Mouse (Mus musculus): ENCODE measurements at regions not wholly inside any gene's neighbourhood (a gene's known extent, or its start where the extent isn't known, plus 50 kb on each side); places are given as distances from the start of the nearest gene placed in this dataset.
A peak's percentile ranks its signal among the peaks of the same experiment; 100 is the strongest.

DNA sequence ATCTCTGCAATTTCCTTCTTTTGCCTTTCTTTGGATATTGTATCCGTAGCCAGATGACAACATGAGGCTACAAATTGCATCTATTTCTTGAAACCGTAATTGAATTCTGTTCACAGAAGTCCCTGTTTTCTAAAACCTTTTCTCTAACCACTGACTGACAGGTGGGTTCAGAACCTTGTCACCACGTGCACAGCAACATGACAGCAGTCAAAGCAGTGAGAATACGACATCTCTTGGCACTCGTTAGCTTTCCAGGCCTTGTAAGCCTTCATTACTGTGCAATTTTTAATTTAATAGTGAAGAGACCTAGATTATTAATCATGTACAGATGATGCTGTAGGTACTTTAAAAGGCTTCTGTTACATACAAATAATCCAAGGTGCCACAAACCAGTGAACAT lies 297.3 kb upstream of the Cxadr start:
- no peaks in the 10 kb centered on the region for H3K27me3 ChIP-seq
- no peaks in the 10 kb centered on the region for H3K4me1 ChIP-seq (replicated peaks)
- no peak overlapping the region for H3K9ac ChIP-seq
- H3K4me3 ChIP-seq = no peak overlapping the region
- H3K27ac ChIP-seq = no peak overlapping the region
- H3K9me3 ChIP-seq (replicated peaks) = no peaks in the 10 kb centered on the region
- H3K36me3 ChIP-seq = no peaks in the 10 kb centered on the region
- no peak for ATAC-seq (replicated peaks; ENCODE audit: insufficient number of reproducible peaks, insufficient read depth, low FRiP score, low read depth)
- H3K4me2 ChIP-seq = no peak overlapping the region
- 70% methylated on average over 5 of the region's 5 CpGs for WGBS

DNA sequence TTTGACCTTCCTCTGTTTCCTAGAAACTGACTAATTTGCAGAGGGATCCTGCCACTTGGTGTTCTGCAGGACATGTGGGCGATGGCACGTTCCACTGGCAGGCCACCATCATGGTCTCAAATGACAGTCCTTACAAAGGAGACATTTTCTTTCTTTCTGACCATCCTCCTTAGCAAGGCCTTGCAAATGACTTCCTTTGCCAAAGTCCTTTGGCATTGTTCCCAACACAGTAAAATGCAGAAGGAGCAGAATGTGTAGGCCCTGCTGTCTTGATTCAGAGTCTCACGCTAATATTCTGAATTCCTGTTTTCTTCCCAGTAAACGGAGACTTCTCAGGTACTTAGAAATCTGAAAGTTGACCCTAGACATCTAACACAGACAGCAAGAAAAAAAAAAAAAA lies 308.3 kb upstream of the Cxadr start:
- no peak for ATAC-seq (replicated peaks; ENCODE audit: insufficient number of reproducible peaks, insufficient read depth, low FRiP score, low read depth)
- H3K36me3 ChIP-seq = no peaks in the 10 kb centered on the region
- no peak overlapping the region for H3K27ac ChIP-seq

DNA sequence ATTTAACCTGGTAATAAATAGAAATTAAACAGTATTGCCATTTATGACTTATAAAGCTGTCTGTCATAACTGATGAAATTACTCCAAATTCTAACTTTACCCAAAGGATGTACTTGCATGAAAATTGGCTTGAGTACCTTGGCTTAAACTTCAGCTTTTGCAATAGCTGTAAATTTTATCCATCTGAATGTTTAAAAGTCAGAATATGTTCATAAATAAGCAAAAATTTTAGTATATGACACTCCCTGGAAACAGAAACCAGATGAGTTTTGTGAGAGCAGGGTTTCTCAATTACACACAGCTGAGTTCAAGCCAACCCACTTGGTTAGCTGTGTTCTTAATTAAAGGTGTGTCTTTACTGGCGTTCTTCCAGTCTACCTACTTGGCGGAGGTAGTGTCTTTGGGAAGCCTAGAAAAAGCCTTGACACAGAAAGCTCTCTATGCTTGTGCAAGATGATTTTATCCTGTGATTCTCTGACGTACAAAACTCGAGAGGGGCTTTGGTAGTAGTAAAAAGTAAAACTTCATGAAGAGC lies 311.4 kb upstream of the Cxadr start:
- no peak overlapping the region for H3K4me3 ChIP-seq
- 74% methylated on average over 4 of the region's 4 CpGs for WGBS
- no peak for ATAC-seq (replicated peaks; ENCODE audit: insufficient number of reproducible peaks, insufficient read depth, low FRiP score, low read depth)
- no peak overlapping the region for H3K9ac ChIP-seq
- H3K4me1 ChIP-seq (replicated peaks) = no peaks in the 10 kb centered on the region
- no peaks in the 10 kb centered on the region for H3K27me3 ChIP-seq
- no peaks in the 10 kb centered on the region for H3K9me3 ChIP-seq (replicated peaks)
- no peak overlapping the region for H3K4me2 ChIP-seq
- no peak overlapping the region for H3K27ac ChIP-seq
- no peaks in the 10 kb centered on the region for H3K36me3 ChIP-seq

More for the DNA sequence above, 308.3 kb upstream of the Cxadr start:
- no peaks in the 10 kb centered on the region for H3K9me3 ChIP-seq (replicated peaks)
- no peak overlapping the region for H3K4me2 ChIP-seq
- WGBS = 65% methylated on average over 4 of the region's 4 CpGs
- no peaks in the 10 kb centered on the region for H3K27me3 ChIP-seq
- no peaks in the 10 kb centered on the region for H3K4me1 ChIP-seq (replicated peaks)
- H3K4me3 ChIP-seq = no peak overlapping the region
- no peak overlapping the region for H3K9ac ChIP-seq

DNA sequence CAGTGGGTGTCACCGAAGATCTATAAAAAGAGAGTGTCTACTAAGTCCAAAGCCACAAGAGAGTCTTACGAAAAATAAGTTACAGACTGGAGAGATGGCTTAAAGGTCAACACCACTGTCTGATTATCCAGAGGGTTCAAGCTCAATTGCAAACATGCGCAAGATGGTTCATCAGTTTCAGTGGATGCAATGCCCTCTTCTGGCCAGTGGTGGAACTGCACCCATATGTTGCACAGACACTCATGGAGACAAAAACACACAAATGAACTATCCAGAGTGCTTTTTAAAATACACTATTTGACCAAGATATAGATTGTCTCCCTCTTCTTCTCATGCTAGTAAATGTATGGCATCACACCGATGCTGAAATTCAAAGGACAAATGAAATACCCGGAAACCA lies 312.1 kb upstream of the Cxadr start:
- ATAC-seq (replicated peaks; ENCODE audit: insufficient number of reproducible peaks, insufficient read depth, low FRiP score, low read depth) = no peak
- Histone ChIP-seq H3K27ac (no peak overlapping the region), H3K36me3 (no peaks in the 10 kb centered on the region), H3K4me1 (replicated peaks) (no peaks in the 10 kb centered on the region), H3K27me3 (no peaks in the 10 kb centered on the region), H3K4me2 (no peak overlapping the region), H3K9me3 (replicated peaks) (no peaks in the 10 kb centered on the region), H3K4me3 (no peak overlapping the region), H3K9ac (no peak overlapping the region)
- 96% methylated on average over 5 of the region's 5 CpGs for WGBS

DNA sequence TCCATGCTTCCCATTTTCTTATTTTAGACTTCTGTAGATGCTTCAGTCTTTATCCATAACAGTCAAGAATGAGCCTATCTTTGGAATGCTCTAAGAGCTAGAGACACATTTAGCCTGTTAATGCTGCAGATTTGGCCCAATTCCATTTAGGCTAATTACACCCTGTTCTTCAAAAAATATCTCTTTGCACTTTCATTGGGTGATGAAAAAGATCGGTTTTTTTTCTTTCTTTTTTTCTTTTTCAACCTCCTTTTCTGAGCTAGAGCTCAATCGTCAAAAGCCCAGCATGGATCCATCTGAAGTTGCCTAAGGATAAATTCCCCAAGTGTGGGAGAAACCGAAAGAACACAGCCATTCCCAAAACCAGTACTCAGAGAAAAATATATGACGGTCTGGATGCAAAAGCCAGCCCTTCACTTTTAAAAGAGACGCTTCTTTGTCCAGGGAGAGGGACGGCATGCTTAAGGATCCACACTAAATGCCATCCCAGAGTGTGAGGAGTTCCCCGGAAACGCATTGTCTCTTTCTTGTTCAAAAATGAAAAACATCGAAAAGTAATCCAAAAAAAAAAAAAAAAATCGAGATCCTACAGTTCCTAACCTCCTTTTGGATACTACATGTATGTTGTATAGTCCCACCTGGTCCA lies 314.3 kb upstream of the Cxadr start:
- Histone ChIP-seq H3K4me2 (no peak overlapping the region), H3K4me1 (replicated peaks) (no peaks in the 10 kb centered on the region), H3K9ac (no peak overlapping the region), H3K9me3 (replicated peaks) (no peaks in the 10 kb centered on the region), H3K27ac (no peak overlapping the region), H3K36me3 (no peaks in the 10 kb centered on the region), H3K4me3 (no peak overlapping the region), H3K27me3 (no peaks in the 10 kb centered on the region)
- 74% methylated on average over 10 of the region's 10 CpGs for WGBS
- no peak for ATAC-seq (replicated peaks; ENCODE audit: insufficient number of reproducible peaks, insufficient read depth, low FRiP score, low read depth)

DNA sequence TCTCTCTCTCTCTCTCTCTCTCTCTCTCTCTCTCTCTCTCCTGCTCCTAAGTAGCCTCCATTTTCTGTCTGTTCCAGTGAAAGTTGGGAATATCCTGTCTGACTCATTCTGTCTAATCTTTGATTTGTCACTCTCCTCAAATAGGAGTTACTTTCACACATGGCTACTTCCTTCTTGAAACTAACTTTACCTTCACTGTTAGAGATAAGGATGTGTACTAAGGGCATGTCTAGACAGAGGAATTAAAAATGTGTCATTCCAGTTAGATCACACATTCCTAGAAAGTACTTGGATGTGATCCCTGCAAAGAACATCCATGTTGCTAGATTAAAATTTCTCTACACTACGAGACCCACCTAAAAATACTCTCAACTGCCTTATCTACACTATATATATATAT lies 346.9 kb upstream of the Gm11146 start:
- no peak overlapping the region for H3K9ac ChIP-seq
- H3K9me3 ChIP-seq (replicated peaks) = no peaks in the 10 kb centered on the region
- H3K4me1 ChIP-seq (replicated peaks) = no peaks in the 10 kb centered on the region
- H3K4me3 ChIP-seq = no peak overlapping the region
- H3K36me3 ChIP-seq = no peaks in the 10 kb centered on the region
- H3K4me2 ChIP-seq = no peak overlapping the region
- no peaks in the 10 kb centered on the region for H3K27me3 ChIP-seq
- no peak overlapping the region for H3K27ac ChIP-seq
- ATAC-seq (replicated peaks; ENCODE audit: insufficient number of reproducible peaks, insufficient read depth, low FRiP score, low read depth) = no peak
- 44% methylated on average over 1 of the region's 1 CpGs for WGBS

DNA sequence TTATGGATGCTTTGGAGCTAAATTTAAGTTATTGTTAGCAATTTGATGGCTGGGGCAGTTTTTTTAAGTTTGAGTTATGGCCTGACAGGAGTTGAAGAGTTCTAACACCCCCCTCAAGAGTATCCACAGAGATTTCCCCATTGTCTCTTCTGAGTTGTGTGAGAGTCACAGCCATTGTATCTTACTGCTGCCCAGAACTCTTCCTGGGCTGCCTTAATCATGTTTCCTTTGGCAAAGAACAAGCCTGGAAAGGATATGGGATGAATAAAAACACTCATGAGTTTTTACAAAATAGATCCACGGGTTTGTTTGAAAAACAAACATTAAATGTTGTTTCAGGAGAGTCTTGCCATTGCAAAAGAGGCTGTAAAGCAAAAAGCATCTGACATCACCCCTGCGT lies 343.5 kb upstream of the Gm11146 start:
- ATAC-seq (replicated peaks; ENCODE audit: insufficient number of reproducible peaks, insufficient read depth, low FRiP score, low read depth) = peak; percentile 74; the same call in 1 of the 2 replicates
- WGBS = 37% methylated on average over 2 of the region's 2 CpGs
- Histone ChIP-seq H3K9ac (no peak overlapping the region), H3K4me2 (no peak overlapping the region), H3K27ac (0 out of 2 replicates have a peak overlapping the region, but pooled peaks have one; percentile 6), H3K4me3 (no peak overlapping the region), H3K27me3 (no peaks in the 10 kb centered on the region), H3K36me3 (no peaks in the 10 kb centered on the region), H3K4me1 (replicated peaks) (no peaks in the 10 kb centered on the region), H3K9me3 (replicated peaks) (no peaks in the 10 kb centered on the region)

DNA sequence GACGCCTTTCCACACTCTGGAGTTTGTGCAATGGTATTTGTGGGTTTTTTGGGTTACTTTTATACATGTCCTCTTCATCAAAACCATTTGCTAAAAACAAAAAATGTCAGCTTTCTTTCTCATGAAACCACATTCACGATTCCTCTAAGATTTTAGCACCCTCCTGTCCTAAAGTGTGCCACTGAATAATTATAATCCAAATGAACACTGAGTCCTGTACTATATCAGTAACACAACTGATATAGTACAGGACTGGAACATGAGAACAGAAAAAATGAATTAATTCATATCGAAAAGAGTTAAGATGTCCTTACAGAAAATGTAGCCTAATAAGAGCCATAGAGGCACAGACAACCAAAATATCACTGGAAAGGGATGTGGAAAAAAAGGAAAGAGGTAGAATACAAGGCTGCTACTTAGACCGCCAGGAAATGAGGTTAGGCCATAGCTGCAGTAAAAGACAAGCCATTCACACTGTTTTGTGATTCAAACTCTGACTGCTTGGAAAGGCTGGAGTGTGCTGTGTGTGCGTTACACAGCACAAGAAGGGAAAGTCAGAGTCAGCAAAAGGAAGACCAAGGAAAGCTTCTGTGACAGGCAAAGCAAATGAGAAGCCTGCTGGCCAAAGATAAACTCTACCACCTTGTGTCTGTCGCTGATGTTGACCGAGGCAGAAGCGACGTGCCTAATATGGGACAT lies 329.3 kb upstream of the Gm11146 start:
- ATAC-seq (replicated peaks; ENCODE audit: insufficient number of reproducible peaks, insufficient read depth, low FRiP score, low read depth) = no peak
- Histone ChIP-seq H3K27ac (no peak overlapping the region), H3K4me3 (no peak overlapping the region), H3K9ac (no peak overlapping the region), H3K9me3 (replicated peaks) (no peaks in the 10 kb centered on the region), H3K4me1 (replicated peaks) (no peaks in the 10 kb centered on the region), H3K36me3 (no peaks in the 10 kb centered on the region), H3K4me2 (no peak overlapping the region), H3K27me3 (no peaks in the 10 kb centered on the region)
- 74% methylated on average over 9 of the region's 9 CpGs for WGBS

DNA sequence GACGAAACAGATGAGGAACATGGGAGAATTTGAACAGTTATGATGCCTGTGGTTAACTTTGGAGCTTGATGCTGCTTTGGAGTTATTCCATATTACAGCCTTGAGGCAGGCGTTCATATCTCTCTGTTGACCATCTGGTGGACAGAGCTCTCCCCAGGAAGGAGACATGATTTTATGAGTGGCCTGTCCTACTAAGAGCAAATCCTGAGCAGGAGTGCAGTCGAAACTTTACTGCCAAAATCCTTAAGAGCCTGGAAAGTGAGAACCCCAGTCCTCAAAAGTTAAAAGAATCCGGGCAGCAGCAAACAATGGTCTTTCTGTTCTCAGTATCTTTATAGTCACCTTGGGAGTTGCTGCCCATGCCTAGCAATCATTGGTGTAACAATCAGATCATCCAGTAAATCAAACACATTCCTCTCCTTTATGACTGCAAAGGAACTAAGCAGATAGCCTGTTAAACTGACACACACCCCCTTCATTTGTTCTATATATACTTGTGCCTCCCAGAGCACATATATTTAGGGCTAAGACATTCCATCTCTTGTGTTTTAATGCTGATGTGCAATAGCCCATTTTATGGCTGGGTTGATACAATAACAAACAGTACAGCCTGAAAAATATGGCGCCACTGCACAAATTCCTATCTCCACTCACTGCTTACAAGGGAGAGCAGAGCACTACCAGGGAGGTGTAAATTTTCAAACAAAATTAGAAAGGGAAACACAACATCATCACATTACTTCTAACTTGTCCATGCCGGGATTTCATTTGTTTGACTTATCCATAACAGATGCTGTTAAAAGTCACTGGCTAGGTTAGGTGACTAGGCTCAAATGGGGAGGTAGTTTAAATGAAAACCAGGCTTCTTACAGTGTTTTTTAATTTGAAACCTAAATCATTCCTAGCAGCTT lies 312.5 kb upstream of the Gm11146 start:
- H3K27ac ChIP-seq = no peak overlapping the region
- ATAC-seq (replicated peaks; ENCODE audit: insufficient number of reproducible peaks, insufficient read depth, low FRiP score, low read depth) = no peak
- H3K9ac ChIP-seq = no peak overlapping the region
- no peak overlapping the region for H3K4me3 ChIP-seq
- no peaks in the 10 kb centered on the region for H3K27me3 ChIP-seq
- H3K4me2 ChIP-seq = no peak overlapping the region
- no peaks in the 10 kb centered on the region for H3K4me1 ChIP-seq (replicated peaks)
- no peaks in the 10 kb centered on the region for H3K9me3 ChIP-seq (replicated peaks)
- WGBS = 68% methylated on average over 6 of the region's 6 CpGs
- H3K36me3 ChIP-seq = no peaks in the 10 kb centered on the region

DNA sequence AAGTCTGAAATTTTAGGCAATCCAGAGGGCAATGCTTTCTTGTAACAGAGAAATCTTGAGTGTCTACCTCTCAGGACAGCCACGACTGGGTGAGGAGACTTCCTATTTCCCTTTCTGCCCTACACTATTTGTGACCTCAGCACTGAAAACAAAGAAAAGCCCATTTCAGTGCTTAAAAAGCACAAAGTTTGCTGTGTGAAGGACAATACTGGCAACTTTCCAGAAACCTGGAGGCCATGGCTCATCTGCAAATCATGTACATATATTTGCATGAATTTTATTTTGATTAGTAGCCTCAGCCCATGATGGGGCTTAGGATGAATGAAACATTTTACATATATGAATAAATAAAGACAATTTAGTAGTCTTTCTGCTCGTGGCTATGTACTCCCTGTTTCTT lies 292.4 kb upstream of the Gm11146 start:
- H3K4me2 ChIP-seq = no peak overlapping the region
- WGBS = 47% methylated on average over 2 of the region's 2 CpGs
- H3K4me1 ChIP-seq (replicated peaks) = no peaks in the 10 kb centered on the region
- no peak overlapping the region for H3K9ac ChIP-seq
- no peak for ATAC-seq (replicated peaks; ENCODE audit: insufficient number of reproducible peaks, insufficient read depth, low FRiP score, low read depth)
- no peaks in the 10 kb centered on the region for H3K9me3 ChIP-seq (replicated peaks)
- H3K27me3 ChIP-seq = no peaks in the 10 kb centered on the region
- H3K36me3 ChIP-seq = no peaks in the 10 kb centered on the region
- no peak overlapping the region for H3K27ac ChIP-seq
- no peak overlapping the region for H3K4me3 ChIP-seq

DNA sequence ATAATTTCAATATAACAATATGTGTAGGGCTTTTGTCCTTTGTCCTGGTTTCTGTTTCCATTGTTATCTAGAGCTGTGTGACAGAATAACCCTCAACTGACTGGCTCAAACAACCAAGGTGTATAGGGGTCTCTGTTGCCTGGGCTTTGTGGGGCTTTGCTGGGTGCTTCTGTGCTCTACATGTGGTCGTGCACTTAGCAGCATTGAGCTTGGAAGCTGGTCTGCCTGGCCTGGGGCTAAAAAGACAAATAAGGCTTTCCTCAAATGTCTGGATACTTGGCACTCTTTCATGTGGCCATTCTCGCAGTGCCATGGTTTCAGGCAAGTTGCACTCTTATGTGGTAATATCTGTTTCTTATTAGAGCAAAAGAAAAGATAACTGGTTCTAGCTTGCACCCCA lies 291.8 kb upstream of the Gm11146 start:
- Histone ChIP-seq H3K9me3 (replicated peaks) (no peaks in the 10 kb centered on the region), H3K4me3 (no peak overlapping the region), H3K4me2 (no peak overlapping the region), H3K27me3 (no peaks in the 10 kb centered on the region), H3K9ac (no peak overlapping the region), H3K36me3 (no peaks in the 10 kb centered on the region), H3K4me1 (replicated peaks) (no peaks in the 10 kb centered on the region), H3K27ac (no peak overlapping the region)
- ATAC-seq (replicated peaks; ENCODE audit: insufficient number of reproducible peaks, insufficient read depth, low FRiP score, low read depth) = no peak
- 64% methylated on average over 2 of the region's 2 CpGs for WGBS

Measured in heart, embryonic 15.5 days (tissue).